Mouse (Mus musculus): ENCODE results near the gene Htr1f.

- TF ChIP-seq POLR2A (IDR thresholded peaks at IDR 0.05; ENCODE audit: insufficient read depth, low read depth, low read length) (no peak), CTCF (IDR thresholded peaks at IDR 0.05; ENCODE audit: insufficient read depth, low read depth, low read length) (no peak)
Observed at GRCm38 (mm10) chr16:64973533-64974305, 131.9 kb downstream of the Htr1f start.
